Mouse (Mus musculus) G1E (cell line): Measurements from ENCODE around the gene Msln. TPM values are rescaled to one million over a fixed set of nuclear protein-coding genes. Genes with fewer than 3 reads are reported as not detected.

Source experiments
- ATAC-seq: 2 replicates; pipeline ENCODE4 v1.8.0; 2016; ENCODE audit warnings: mild to moderate bottlenecking; ENCODE audit not compliant: insufficient number of reproducible peaks, poor library complexity, low FRiP score, severe bottlenecking; ENCODE audit errors: extremely low read depth
- DNase-seq: peaks from one replicate; pipeline ENCODE4 v3.0.0; 2012; ENCODE audit warnings: low spot score
- H3K27me3 ChIP-seq: 2 replicates; pipeline ENCODE4 v1.6.1; 2012; ENCODE audit warnings: mild to moderate bottlenecking, low read length, inconsistent platforms; ENCODE audit not compliant: insufficient read depth
- H3K36me3 ChIP-seq: replicated peaks from 2 replicates; pipeline ENCODE3; 2012; ENCODE audit warnings: mild to moderate bottlenecking, inconsistent platforms
- H3K4me1 ChIP-seq: 2 replicates; pipeline ENCODE4 v1.6.1; 2012; ENCODE audit warnings: low read depth, low read length, inconsistent platforms, mixed read lengths; ENCODE audit not compliant: insufficient read depth
- H3K4me3 ChIP-seq: 2 replicates; pipeline ENCODE4 v1.5.1; 2012; ENCODE audit warnings: low read depth, mild to moderate bottlenecking, inconsistent platforms, low read length, moderate library complexity, mixed read lengths
- H3K9me3 ChIP-seq: replicated peaks from 2 replicates; pipeline ENCODE4 v1.6.1; 2012; ENCODE audit warnings: inconsistent platforms
- CTCF ChIP-seq: IDR thresholded peaks from 2 replicates; pipeline ENCODE4 v1.5.1; 2012; ENCODE audit warnings: low read depth, low read length, inconsistent platforms, mixed read lengths
- GATA1 ChIP-seq: IDR thresholded peaks from 2 replicates; pipeline ENCODE4 v1.6.1; 2012; ENCODE audit warnings: borderline replicate concordance, low read length, inconsistent platforms, mixed read lengths
- GATA2 ChIP-seq: IDR thresholded peaks from 2 replicates; pipeline ENCODE4 v1.6.1; 2012; ENCODE audit warnings: low read depth, low read length, inconsistent platforms, borderline replicate concordance
- POLR2AphosphoS5 ChIP-seq: IDR thresholded peaks from 2 replicates; pipeline ENCODE4 v1.6.1; 2012; ENCODE audit warnings: low read depth, low read length, inconsistent platforms; ENCODE audit not compliant: insufficient replicate concordance
- TAL1 ChIP-seq: conservative IDR thresholded peaks from 2 replicates; pipeline ENCODE4 v1.6.1; 2012; ENCODE audit warnings: low read depth, low read length, inconsistent platforms, mixed read lengths
- polyA plus RNA-seq: library from polyadenylated mRNA; stranded (reverse); fragments of >175 nt; gene quantifications from 2 replicates; pipeline ENCODE4 v1.2.3, GENCODE M21; 2012
- total RNA-seq, 2 experiments: library from RNA; stranded (forward) in 1 of 2; stranded (reverse) in 1 of 2; fragments of 200-1000 nt in 1 of 2; fragments of >200 nt in 1 of 2; fragmentation: Nextera tagmentation in 1 of 2; gene quantifications; 2 replicates each; pipeline ENCODE4 v1.2.3; 2014 to 2017

Gene Msln
- total and polyA plus RNA-seq, 3 experiments, result 0.55 TPM; not detected in 2

- H3K4me3 ChIP-seq, result no peak overlapping the region
- no peaks in the 10 kb centered on the region for H3K9me3 ChIP-seq
- peaks cover 28% of the 10 kb centered on the region for H3K27me3 ChIP-seq
- H3K4me1 ChIP-seq, result no peaks in the 10 kb centered on the region; the same call in 1 of the 2 replicates
- ATAC-seq (no peak), DNase-seq (no peak)
- TF ChIP-seq POLR2AphosphoS5 (no peak), TAL1 (no peak), GATA2 (no peak), GATA1 (no peak), CTCF (no peak)
- no peaks in the 10 kb centered on the region for H3K36me3 ChIP-seq
Measured at GRCm38 (mm10) chr17:25760148-25760547, 6.0 kb upstream of the Msln start.

- TF ChIP-seq GATA1 (no peak), CTCF (no peak), TAL1 (no peak), POLR2AphosphoS5 (no peak), GATA2 (no peak)
- no peaks in the 10 kb centered on the region for H3K36me3 ChIP-seq
- no peak overlapping the region for H3K4me3 ChIP-seq
Measured at GRCm38 (mm10) chr17:25757691-25758090, 3.5 kb upstream of the Msln start.

DNA sequence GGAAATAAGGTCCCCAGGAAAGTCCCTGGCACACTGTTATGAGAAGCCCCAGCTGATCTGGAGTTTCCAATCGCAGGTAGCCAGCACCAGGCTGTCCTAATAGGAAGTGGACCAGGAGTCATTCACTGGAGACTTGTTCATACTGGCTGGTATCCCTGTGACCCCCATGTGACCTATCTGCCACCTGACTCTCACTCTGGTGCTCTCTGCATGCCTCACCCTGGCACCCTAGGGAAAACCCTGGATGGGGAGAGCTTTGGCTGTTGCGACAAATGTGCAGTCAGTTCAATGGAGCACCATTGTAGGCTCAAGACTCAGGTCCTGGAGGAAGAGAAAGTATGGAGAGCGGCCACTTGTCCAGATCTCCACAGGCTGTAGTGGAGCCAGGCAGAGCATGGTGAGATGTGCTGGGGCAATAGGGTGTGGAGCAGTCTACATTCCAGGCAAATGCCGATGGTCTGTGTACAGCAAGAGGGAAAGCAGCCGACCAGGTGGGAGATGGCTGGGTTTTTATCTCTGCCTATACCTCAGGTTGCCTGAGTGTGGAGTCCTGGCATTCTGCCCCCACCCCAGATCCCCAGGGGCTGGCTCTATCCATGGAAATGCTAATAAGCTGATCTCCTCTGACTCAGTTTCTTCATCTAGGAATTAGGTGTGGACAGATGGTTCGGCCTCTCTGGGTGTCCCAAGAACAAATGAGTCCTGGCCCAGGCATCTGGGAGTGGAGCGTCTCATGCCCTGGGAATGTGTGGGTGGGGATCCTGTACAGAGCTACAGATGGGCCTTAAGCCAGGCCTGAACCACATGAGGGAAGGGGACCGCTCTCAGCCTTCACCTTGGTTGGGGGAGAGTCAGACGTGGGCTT is 2.4 kb upstream of the Msln start:
- no peak for TF ChIP-seq GATA1
- TF ChIP-seq CTCF, result no peak
- no peak for TF ChIP-seq POLR2AphosphoS5
- no peak for TF ChIP-seq GATA2
- no peak for TF ChIP-seq TAL1
- Histone ChIP-seq H3K27me3 (peaks cover 22% of the 10 kb centered on the region), H3K4me3 (no peak overlapping the region), H3K9me3 (no peaks in the 10 kb centered on the region), H3K4me1 (no peaks in the 10 kb centered on the region; the same call in 1 of the 2 replicates), H3K36me3 (no peaks in the 10 kb centered on the region)
- no peak for DNase-seq
- ATAC-seq, result no peak

More at GRCm38 (mm10) chr17:25757691-25758090, 3.5 kb upstream of the Msln start:
- no peak for DNase-seq
- Histone ChIP-seq H3K27me3 (peaks cover 28% of the 10 kb centered on the region), H3K4me1 (no peaks in the 10 kb centered on the region; the same call in 1 of the 2 replicates), H3K9me3 (no peaks in the 10 kb centered on the region)
- no peak for ATAC-seq

- Histone ChIP-seq H3K36me3 (no peaks in the 10 kb centered on the region), H3K4me1 (no peaks in the 10 kb centered on the region; the same call in 1 of the 2 replicates), H3K4me3 (no peak overlapping the region), H3K9me3 (no peaks in the 10 kb centered on the region), H3K27me3 (peaks cover 28% of the 10 kb centered on the region)
- TF ChIP-seq POLR2AphosphoS5, result no peak
- TF ChIP-seq TAL1, result no peak
- TF ChIP-seq GATA2, result no peak
- no peak for TF ChIP-seq GATA1
- no peak for TF ChIP-seq CTCF
- ATAC-seq, result no peak
- no peak for DNase-seq
Measured at GRCm38 (mm10) chr17:25755627-25756377, 1.6 kb upstream of the Msln start.

GRCm38 (mm10) chr17:25755086-25755485 is 908 bp upstream of the Msln start:
- H3K9me3 ChIP-seq, result no peaks in the 10 kb centered on the region
- H3K4me3 ChIP-seq, result no peak overlapping the region
- no peak for TF ChIP-seq TAL1
- no peak for TF ChIP-seq CTCF
- no peak for TF ChIP-seq GATA1
- TF ChIP-seq GATA2, result no peak
- TF ChIP-seq POLR2AphosphoS5, result no peak
- no peaks in the 10 kb centered on the region; the same call in 1 of the 2 replicates for H3K4me1 ChIP-seq
- no peaks in the 10 kb centered on the region for H3K36me3 ChIP-seq
- no peak for ATAC-seq
- peaks cover 30% of the 10 kb centered on the region for H3K27me3 ChIP-seq
- no peak for DNase-seq

GRCm38 (mm10) chr17:25751446-25751845 is 2.7 kb downstream of the Msln start:
- H3K4me1 ChIP-seq, result no peaks in the 10 kb centered on the region
- no peak for TF ChIP-seq POLR2AphosphoS5
- no peak for TF ChIP-seq GATA1
- no peaks in the 10 kb centered on the region for H3K9me3 ChIP-seq
- H3K27me3 ChIP-seq, result peaks cover 31% of the 10 kb centered on the region
- no peak overlapping the region for H3K4me3 ChIP-seq
- ATAC-seq (no peak), DNase-seq (no peak)
- no peaks in the 10 kb centered on the region for H3K36me3 ChIP-seq
